Mouse (Mus musculus) embryonic facial prominence, embryonic 11.5 days (tissue): ENCODE results near the gene Tbc1d10a. TPM values are rescaled to one million over a fixed set of nuclear protein-coding genes. Genes with fewer than 3 reads are reported as not detected.

Experiments
- ATAC-seq: fragments of 200-750 bp; cut with Nextera tagmentation; replicated peaks from 2 replicates; pipeline ENCODE4 v1.8.0; 2017; ENCODE audit warnings: low read depth; ENCODE audit not compliant: insufficient number of reproducible peaks, low FRiP score, low TSS enrichment
- DNase-seq: peaks from one replicate; pipeline ENCODE4 v3.0.0-alpha.2; 2015; ENCODE audit warnings: low spot score
- H3K27ac ChIP-seq: fragments of 300-500 bp; sonication (generic); replicated peaks from 2 replicates; pipeline ENCODE4 v1.5.1; 2014; ENCODE audit warnings: mild to moderate bottlenecking, low read depth, low read length, control low read depth
- H3K27me3 ChIP-seq: fragments of 300-500 bp; sonication (generic); 2 replicates; pipeline ENCODE4 v1.6.1; 2014; ENCODE audit warnings: mild to moderate bottlenecking, low read length, moderate library complexity, mixed read lengths; ENCODE audit not compliant: control insufficient read depth, insufficient read depth
- H3K36me3 ChIP-seq: fragments of 300-500 bp; sonication (generic); replicated peaks from 2 replicates; pipeline ENCODE4 v1.6.1; 2014; ENCODE audit warnings: low read depth, mild to moderate bottlenecking, low read length, moderate library complexity, mixed read lengths; ENCODE audit not compliant: control insufficient read depth, insufficient read depth
- H3K4me1 ChIP-seq: fragments of 300-500 bp; sonication (generic); 2 replicates; pipeline ENCODE4 v1.6.1; 2014; ENCODE audit warnings: low read length, mixed read lengths; ENCODE audit not compliant: control insufficient read depth, insufficient read depth
- H3K4me2 ChIP-seq: fragments of 300-500 bp; sonication (generic); 2 replicates; pipeline ENCODE4 v1.6.1; 2014; ENCODE audit warnings: low read depth, mild to moderate bottlenecking, control low read depth, low read length, moderate library complexity
- H3K4me3 ChIP-seq: fragments of 300-500 bp; sonication (generic); 2 replicates; pipeline ENCODE4 v1.5.1; 2014; ENCODE audit warnings: low read depth, low read length, control low read depth
- H3K9ac ChIP-seq: fragments of 300-500 bp; sonication (generic); replicated peaks from 2 replicates; pipeline ENCODE4 v1.6.1; 2014; ENCODE audit warnings: mild to moderate bottlenecking, control low read depth, low read length
- H3K9me3 ChIP-seq: fragments of 300-500 bp; sonication (generic); replicated peaks from 2 replicates; pipeline ENCODE4 v1.6.1; 2016; ENCODE audit warnings: mild to moderate bottlenecking, low read length, inconsistent platforms, mixed read lengths; ENCODE audit not compliant: control insufficient read depth
- WGBS: fragments of 180-500 bp; shearing (Covaris S2); extraction: QIAGEN DNeasy Blood & Tissue Kit; methylation state at CpG from one replicate; pipeline ENCODE4 v1.1.7; 2014; 5-methylcytosine and 5-hydroxymethylcytosine counted together
- polyA plus RNA-seq: library from polyadenylated mRNA; unstranded; fragments of >200 nt; fragmentation: Nextera tagmentation; extraction: Ambion mirVana; gene quantifications from 2 replicates; pipeline ENCODE4 v1.2.1, GENCODE M21; 2014

The Tbc1d10a gene
- polyA plus RNA-seq, 1 experiment from 2014 or later = 15.9 TPM

DNA sequence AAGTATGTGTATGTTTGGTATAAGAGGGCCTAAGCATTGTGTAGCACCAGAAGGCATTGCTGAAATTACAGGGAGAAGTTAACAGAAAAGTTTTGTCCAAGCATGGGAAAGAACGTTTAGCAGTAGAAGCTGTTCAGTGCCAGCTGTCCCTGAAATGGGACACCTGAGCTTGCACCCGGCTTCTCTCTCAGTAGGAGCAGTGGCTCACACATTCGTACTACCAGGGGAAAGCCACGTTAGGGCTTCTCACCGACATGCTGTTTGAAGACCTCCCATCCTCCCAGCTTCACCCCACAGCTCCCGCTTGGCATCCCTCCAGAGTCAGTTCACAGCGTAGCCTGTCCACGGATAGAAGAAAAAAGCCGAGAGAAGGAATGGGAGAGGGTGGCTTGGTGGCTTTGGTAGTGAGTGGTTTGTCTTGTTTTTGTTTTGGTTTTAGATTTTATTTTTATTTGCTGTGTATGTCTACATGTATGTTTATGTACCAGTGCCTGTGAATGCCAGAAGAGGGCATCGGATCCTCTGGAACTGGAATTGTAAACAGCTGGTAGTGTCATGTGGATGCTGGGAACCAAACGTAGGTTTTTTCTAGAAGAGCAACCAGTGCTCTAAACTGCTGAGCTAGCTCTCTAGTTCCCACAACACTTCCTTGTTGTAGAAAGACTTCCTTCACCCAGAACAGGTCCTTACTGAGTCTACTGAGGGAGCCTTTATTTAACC lies 15.6 kb downstream of the Tbc1d10a start:
- no peak for ATAC-seq
- DNase-seq = no peak
- H3K9ac ChIP-seq = no peak overlapping the region
- H3K4me2 ChIP-seq = no peak overlapping the region
- H3K27ac ChIP-seq = no peak overlapping the region
- no peaks in the 10 kb centered on the region for H3K27me3 ChIP-seq
- no peaks in the 10 kb centered on the region for H3K36me3 ChIP-seq
- no peak overlapping the region for H3K4me3 ChIP-seq
- no peaks in the 10 kb centered on the region for H3K4me1 ChIP-seq
- no peaks in the 10 kb centered on the region for H3K9me3 ChIP-seq
- WGBS = 82% methylated on average over 11 of the region's 11 CpGs

DNA sequence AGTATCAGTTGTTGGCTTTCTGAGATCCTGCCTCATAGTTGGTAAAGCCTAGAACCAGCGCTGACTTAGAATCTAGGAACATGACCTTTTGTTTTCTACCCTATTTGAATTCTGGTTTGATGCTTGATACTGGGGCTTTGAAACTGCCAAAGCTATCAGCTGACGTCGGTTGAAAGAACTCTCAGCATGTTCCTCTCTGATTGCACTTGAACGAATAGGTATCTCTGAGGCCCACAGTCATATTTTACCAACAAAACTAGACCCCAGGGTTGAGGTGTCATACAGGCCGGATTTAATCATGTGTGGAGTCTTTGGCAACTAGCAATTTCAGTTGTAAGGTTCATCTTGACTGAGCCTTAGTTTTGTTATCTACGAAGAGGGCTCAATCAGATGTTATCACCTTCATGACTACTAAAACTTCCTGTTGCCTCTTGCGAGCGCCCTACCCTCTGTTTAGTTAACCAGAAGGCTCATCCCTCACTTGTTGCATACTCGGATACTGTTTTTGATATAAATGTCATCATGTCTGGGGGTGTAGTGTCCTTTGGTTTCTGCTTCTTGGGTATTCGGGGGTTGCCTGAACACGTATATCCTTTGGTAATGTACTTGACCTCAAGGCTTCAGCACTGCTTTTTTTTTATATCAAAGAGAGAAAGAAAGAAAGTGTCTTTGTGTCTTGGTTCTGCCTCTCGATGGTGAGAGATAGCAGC lies 16.6 kb downstream of the Tbc1d10a start:
- no peaks in the 10 kb centered on the region for H3K4me1 ChIP-seq
- WGBS = 85% methylated on average over 12 of the region's 12 CpGs
- H3K27ac ChIP-seq = no peak overlapping the region
- ATAC-seq (no peak), DNase-seq (no peak)
- H3K4me2 ChIP-seq = no peak overlapping the region
- no peaks in the 10 kb centered on the region; the same call in 1 of the 2 replicates for H3K36me3 ChIP-seq
- no peak overlapping the region for H3K9ac ChIP-seq
- H3K4me3 ChIP-seq = no peak overlapping the region
- H3K27me3 ChIP-seq = no peaks in the 10 kb centered on the region
- H3K9me3 ChIP-seq = no peaks in the 10 kb centered on the region

DNA sequence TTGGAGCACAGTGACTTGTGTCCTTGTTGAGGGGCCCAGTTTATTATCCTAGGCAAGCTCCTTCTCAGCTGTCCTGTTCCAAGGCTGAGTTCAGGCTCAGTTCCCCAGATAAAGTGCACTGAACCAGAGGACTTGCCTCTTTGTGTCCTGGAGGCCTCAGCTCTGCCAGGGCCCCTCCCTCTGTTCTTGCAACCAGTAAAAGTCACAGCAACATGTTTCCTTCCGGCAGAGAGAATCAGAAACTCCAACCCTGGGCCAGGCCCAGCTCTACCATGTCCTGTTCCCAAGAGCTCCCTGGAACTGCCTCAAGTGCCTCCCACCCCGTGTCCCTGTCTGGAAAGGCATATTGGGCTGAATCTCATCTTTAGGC lies 17.1 kb downstream of the Tbc1d10a start:
- H3K9ac ChIP-seq = no peak overlapping the region
- no peak overlapping the region for H3K4me2 ChIP-seq
- H3K27me3 ChIP-seq = no peaks in the 10 kb centered on the region
- DNase-seq = no peak
- ATAC-seq = no peak
- H3K4me3 ChIP-seq = no peak overlapping the region
- no peaks in the 10 kb centered on the region; the same call in 1 of the 2 replicates for H3K36me3 ChIP-seq
- H3K27ac ChIP-seq = no peak overlapping the region
- H3K9me3 ChIP-seq = no peaks in the 10 kb centered on the region
- WGBS = 68% methylated on average over 2 of the region's 2 CpGs
- no peaks in the 10 kb centered on the region for H3K4me1 ChIP-seq

DNA sequence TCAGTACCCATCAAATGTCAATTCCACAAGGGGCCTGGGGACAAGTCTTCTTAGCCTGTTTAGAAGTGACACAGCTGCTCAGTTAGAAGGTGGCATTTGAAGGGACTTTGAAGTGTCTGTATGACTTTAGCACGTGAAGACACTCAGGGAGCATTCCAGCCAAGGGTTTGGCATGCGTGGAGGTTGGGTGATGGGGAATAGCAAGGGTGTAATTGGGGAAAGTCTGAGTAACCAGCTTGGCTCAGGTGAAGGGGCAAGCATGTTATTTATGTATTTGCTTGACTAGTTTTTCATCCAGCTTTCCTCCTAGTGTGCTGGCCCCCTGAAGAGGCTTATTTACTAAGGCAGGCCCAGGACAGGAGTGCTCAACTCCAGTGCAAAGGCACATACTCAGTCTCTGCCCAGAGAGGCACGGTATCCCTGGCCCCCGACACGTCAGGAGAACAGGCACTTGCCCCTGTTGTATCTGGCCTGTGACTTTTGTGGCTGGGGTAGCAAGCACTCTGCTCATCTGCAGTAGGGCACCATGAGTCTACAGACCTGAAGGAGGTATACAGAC lies 18.6 kb downstream of the Tbc1d10a start:
- ATAC-seq = no peak

DNA sequence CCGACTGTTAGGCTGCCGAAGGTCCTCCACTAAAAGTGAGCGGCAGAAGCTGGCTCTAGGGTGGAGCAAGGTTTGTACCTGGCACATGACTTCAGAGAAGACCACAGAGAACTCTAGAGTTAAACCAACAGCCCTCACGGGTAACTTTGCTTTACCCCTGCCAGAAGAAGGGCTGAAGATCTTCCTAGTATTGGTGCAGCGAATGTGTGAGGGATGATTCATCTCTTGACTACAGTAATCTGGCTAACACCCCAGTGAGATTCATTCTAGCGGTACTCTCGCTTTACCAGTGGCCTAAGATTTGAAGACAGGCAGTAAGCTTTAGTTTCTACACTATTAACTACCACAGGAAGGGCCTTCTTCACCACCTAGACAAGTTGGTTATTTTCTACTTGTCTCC lies 19.4 kb downstream of the Tbc1d10a start:
- no peaks in the 10 kb centered on the region; the same call in 1 of the 2 replicates for H3K36me3 ChIP-seq

More for the DNA sequence above, 18.6 kb downstream of the Tbc1d10a start:
- Histone ChIP-seq H3K4me3 (no peak overlapping the region), H3K9me3 (no peaks in the 10 kb centered on the region), H3K27me3 (no peaks in the 10 kb centered on the region), H3K4me1 (no peaks in the 10 kb centered on the region), H3K9ac (no peak overlapping the region), H3K27ac (no peak overlapping the region), H3K4me2 (no peak overlapping the region), H3K36me3 (no peaks in the 10 kb centered on the region; the same call in 1 of the 2 replicates)
- 86% methylated on average over 5 of the region's 5 CpGs for WGBS
- DNase-seq = no peak

DNA sequence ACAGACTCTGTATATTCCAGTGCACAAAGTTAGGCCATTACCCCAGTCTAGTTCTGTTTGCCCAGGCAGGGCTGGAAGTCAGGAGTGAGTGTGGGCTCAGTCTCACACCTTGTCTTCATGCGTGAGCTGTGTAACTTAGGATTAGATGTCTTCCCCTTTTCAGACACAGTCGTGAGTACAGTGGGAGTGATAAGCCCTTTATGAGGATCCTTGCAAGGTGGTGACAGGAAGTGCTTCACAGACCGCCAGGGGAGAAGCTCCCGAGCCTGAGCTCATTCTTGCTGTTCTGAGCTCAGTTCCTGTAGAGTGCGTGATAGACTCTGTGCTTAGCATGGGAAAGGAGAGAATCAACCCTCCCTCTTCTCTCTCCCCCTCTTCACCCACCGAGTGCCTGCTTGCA lies 20.0 kb downstream of the Tbc1d10a start:
- no peak overlapping the region for H3K27ac ChIP-seq
- 79% methylated on average over 6 of the region's 6 CpGs for WGBS
- H3K4me1 ChIP-seq = no peaks in the 10 kb centered on the region
- H3K9me3 ChIP-seq = no peaks in the 10 kb centered on the region
- no peaks in the 10 kb centered on the region; the same call in 1 of the 2 replicates for H3K36me3 ChIP-seq
- no peaks in the 10 kb centered on the region for H3K27me3 ChIP-seq
- H3K4me3 ChIP-seq = no peak overlapping the region
- DNase-seq = no peak
- no peak overlapping the region for H3K4me2 ChIP-seq
- no peak overlapping the region for H3K9ac ChIP-seq
- ATAC-seq = no peak

More for the DNA sequence above, 19.4 kb downstream of the Tbc1d10a start:
- Histone ChIP-seq H3K9ac (no peak overlapping the region), H3K4me1 (no peaks in the 10 kb centered on the region), H3K27me3 (no peaks in the 10 kb centered on the region), H3K27ac (no peak overlapping the region), H3K4me2 (no peak overlapping the region), H3K9me3 (no peaks in the 10 kb centered on the region), H3K4me3 (no peak overlapping the region)
- 91% methylated on average over 7 of the region's 7 CpGs for WGBS
- DNase-seq (no peak), ATAC-seq (no peak)

DNA sequence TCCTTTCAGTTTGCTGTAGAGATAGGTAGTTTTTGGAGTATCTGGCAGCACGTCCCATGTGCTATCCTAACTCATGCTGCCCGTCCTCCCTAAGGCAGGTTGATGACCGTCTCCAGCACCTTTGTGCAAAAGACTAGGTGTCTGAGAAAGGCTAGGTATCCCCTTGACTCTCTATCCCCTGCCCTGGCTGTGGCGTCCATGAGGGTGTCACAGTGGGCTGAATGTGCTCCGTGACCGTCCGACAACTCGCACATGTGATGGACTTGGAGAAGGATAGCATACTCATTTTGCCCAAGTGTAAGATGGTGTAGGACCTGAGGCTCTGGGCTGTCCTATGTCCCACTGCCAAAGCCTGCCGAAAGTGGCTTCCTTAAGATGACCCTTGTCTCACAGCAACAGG lies 21.1 kb downstream of the Tbc1d10a start:
- Histone ChIP-seq H3K4me2 (no peak overlapping the region), H3K9me3 (no peaks in the 10 kb centered on the region), H3K27ac (no peak overlapping the region), H3K36me3 (no peaks in the 10 kb centered on the region; the same call in 1 of the 2 replicates), H3K4me3 (no peak overlapping the region), H3K9ac (no peak overlapping the region), H3K27me3 (no peaks in the 10 kb centered on the region), H3K4me1 (no peaks in the 10 kb centered on the region)
- DNase-seq (no peak), ATAC-seq (no peak)
- 88% methylated on average over 9 of the region's 9 CpGs for WGBS

DNA sequence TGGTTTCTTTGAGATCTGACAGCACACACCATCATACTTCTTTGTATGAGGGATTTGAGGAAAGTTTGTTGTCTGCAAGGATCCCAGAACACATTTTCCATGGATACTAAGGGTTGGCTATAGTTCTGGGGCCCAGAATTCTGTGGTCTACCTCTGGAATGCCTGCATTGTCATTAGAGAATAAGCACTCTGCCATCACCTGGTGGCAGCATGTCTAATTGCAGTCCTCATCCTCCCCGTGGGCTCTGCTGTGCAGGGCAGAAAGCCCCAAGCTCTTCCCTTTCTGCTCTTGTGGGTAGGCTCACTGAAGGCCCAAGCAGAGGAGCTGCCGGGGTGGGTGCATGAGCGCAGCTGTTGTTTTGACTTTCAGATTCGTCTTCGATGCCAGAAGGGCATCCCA lies 23.0 kb downstream of the Tbc1d10a start:
- Histone ChIP-seq H3K9me3 (no peaks in the 10 kb centered on the region), H3K36me3 (no peaks in the 10 kb centered on the region; the same call in none of the 2 replicates), H3K27me3 (no peaks in the 10 kb centered on the region), H3K27ac (no peak overlapping the region), H3K4me1 (no peaks in the 10 kb centered on the region), H3K4me3 (no peak overlapping the region), H3K4me2 (no peak overlapping the region), H3K9ac (no peak overlapping the region)
- 76% methylated on average over 5 of the region's 5 CpGs for WGBS
- DNase-seq (no peak), ATAC-seq (no peak)
